Mouse (Mus musculus): Measurements from ENCODE around the gene Trmt112. TPM values are rescaled to one million over a fixed set of nuclear protein-coding genes. Genes with fewer than 3 reads are reported as not detected.

The Trmt112 gene
- polyA plus RNA-seq, 1 experiment from 2014 or later = 240 TPM

DNA sequence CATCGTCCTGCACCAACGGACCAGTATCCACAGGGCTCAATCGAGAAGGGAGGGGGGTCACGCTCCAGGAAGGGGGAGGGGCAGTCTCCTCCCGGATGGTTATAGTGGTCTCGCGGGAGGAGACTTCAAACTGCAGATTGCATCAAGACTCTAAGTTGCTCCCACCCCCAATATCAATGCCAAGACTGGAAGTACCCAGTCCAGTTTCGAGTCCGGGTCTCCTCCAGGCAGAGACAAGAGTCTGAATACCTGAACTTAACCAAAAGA is 15.7 kb downstream of the Trmt112 start, which contains the start of gene Catsperz:
Catsperz (minus strand) TSS at position 74 of the 267 bp plus-strand sequence.
- no peak for DNase-seq (ENCODE audit: low spot score)

DNA sequence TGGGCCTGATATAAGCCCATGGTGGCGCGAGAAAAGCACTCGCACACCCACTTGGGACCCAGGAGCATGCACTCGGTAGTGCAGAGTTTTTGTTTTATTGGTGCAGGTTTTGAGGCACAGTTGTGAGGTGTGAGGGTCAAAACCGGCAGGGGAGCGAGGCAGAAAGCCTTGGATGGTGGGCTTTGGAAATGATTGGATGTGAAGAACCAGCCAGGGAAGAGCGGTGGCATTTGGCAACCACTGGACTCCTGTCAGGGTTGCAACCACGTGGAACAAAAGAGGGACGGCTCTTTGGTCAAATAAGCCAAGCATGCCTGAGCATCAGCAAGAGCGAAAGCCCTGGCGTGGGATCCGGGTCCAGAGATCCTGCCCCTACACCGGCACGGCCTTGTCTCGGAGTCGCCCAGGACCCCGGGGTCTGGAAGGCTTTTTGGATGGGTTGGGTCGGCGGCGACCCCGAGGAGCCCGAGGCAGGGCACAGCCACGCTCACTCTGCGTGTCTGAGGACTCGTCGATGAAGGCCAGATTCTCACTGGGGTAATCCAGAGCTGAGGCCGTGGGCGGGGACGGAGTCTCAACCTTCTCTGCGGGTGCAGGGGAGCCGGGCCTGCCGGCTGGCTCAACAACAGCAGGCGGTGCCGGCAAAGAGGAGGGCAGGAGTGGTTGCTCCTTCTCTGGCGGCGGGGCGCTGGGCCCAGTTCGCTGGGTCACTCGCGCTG is 16.3 kb downstream of the Trmt112 start:
- DNase-seq (ENCODE audit: low spot score) = no peak

DNA sequence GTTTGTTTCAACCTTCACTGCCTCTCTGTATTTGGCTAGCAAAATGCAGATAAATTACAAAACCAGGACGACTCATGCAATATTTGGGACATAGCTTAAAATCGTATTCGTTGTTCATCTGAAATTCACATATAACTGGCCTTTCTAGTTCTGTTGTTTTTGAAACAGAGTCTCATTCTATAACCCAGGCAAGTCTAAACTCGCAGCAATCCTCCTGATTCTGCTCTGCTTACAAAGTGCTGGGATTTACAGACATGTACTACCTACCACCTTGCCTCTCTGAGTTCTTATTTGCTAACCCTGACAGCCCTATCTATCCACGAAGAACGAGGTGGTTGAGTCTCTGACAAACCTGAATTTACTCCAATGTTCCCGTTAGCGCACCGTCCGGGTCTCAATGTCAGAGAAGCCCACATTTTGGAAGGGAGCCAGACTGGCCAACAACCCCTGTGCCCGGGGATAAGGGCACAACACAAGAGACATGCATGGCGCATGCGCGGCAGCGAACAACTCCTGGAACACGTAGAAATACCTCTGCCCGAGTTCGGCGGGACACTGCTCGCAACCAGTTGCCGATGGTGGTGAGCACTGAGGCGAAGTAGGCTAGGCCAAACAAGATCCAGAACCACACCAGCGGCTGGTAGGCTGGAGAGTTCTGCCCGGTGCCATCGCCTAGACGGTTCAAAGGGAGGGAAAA is 17.2 kb downstream of the Trmt112 start:
- DNase-seq (ENCODE audit: low spot score) = peak; percentile 31

DNA sequence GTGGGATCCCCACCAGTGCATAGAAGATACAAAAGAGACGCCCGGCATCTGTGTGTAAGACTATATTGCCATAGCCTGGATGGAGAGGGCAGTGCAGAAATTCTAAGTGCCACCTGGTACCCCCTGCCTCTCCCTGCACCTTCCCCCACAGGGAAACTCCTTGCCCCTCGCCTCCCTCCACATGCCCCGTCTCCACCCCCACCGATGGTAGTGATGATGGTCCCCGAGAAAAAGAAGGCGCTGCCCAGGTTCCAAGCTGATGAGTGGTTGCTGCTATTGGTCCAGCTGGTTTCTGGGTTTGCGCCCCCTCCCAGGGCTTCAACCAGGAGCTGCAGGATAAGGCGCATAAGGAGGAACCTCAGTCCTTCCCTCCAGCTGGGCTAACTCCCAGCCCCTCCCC is 18.6 kb downstream of the Trmt112 start:
- no peak for DNase-seq (ENCODE audit: low spot score)

- no peak for DNase-seq (ENCODE audit: low spot score)
These were observed 21.5 kb downstream of the Trmt112 start for GRCm38 (mm10) chr19:6931002-6931401.

DNA sequence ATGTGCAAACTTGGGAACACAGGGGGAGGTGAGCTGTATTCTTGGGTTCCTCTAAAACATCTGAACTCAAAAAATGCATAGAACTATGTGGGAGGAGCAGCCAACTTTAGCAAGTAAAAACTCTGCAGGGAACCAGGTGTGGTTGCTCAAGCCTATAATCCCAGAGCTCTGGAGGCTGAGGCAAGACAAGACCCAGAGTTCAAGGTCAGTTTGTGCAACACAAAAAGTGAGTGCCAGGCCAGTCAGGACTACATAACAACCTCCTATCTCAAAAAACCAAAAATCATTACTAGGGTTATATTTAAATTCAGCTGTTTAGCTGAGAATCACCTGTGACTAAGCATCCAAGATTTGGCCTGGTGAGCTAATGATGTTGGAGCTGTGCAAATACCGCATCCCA is 22.5 kb downstream of the Trmt112 start:
- DNase-seq (ENCODE audit: low spot score) = no peak

GRCm38 (mm10) chr19:6933102-6933435 is 23.6 kb downstream of the Trmt112 start:
- DNase-seq (ENCODE audit: low spot score) = no peak

DNA sequence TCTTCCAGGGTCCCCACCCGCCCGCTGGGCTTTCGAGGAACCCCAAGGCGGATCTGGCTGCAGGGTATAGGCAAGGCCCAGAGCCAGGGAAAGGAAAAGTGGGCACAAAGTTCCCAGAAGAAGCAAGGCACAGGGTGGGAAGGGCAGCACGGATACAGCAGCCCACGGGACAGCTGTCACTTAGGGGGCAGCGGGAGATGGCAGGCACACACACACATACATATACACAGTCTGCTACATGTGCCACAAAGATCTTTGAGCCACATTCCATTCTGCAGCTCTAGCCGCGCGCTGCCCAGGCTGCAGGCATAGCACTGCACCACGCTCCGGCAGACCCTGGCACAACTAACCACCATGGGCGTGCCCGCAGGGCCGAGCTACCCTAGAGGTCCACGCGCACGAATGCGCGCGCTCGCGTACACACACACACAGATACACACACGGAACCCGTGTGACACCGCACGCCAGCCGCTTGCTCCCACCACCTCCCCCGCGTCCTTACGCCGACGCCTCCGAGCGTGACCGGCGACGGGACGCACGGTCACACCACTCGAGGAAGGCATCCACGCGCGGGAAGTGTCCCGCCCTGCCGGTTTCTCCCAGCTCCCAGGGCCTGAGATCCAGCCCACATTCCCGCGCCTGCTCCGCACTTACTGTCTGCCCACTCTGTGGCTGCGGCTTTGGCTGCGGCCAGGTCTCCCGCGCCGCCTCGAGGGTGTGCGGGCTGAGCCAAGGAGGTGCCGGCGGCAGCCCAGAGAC is 24.1 kb downstream of the Trmt112 start:
- DNase-seq (ENCODE audit: low spot score) = no peak

- DNase-seq (ENCODE audit: low spot score) = no peak
These were observed 24.9 kb downstream of the Trmt112 start, which contains the start of gene Kcnk4 for GRCm38 (mm10) chr19:6934195-6934977. Gene Kcnk4 (minus strand): TSS chr19:6934515.

GRCm38 (mm10) chr19:6936299-6936698 is 26.8 kb downstream of the Trmt112 start:
- DNase-seq (ENCODE audit: low spot score) = peak; percentile 52

DNA sequence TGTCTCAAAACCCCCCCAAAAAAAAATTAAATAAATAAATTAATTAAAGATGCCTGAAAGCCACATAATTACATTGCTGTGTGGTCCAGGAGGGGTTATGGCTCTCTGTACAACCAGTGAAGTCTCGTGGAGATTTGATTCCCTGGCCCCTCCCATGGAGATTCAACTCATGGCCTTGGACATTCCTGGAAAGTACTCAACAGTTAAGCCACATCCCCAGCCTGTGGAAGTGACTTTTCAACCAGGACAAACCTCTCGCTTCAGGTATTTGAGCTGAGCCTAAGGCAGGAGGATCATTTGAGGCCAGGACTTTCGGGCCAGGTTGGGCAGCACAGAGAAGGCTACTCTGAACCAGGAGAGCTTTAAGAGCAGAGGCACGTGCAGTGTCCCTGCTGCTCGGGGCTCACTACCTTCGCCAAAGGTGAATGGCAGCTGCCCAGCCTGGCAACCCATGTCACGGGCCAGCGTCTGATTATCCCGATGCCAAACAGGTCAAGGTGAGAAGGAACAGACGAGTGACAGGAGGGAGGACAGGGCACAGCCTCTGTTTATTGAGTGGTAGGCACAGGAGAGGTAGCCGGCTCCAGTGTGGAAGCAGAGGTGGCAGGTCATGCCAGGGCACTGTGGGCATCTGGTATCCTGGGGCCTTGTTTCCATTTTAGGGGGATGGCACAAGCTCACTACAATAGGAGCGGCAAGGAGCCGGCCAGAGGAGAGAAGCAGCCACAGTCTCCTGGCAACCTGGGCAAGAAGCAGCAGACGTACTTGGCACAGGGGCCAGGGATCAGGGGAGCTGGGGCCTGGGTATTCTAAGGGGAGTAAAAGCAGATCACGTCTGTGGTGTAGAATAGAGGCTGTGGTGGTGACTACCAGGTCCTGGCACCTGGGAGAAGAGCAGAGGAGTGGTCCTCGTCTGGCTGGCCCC is 28.3 kb downstream of the Trmt112 start:
- DNase-seq (ENCODE audit: low spot score) = no peak

DNA sequence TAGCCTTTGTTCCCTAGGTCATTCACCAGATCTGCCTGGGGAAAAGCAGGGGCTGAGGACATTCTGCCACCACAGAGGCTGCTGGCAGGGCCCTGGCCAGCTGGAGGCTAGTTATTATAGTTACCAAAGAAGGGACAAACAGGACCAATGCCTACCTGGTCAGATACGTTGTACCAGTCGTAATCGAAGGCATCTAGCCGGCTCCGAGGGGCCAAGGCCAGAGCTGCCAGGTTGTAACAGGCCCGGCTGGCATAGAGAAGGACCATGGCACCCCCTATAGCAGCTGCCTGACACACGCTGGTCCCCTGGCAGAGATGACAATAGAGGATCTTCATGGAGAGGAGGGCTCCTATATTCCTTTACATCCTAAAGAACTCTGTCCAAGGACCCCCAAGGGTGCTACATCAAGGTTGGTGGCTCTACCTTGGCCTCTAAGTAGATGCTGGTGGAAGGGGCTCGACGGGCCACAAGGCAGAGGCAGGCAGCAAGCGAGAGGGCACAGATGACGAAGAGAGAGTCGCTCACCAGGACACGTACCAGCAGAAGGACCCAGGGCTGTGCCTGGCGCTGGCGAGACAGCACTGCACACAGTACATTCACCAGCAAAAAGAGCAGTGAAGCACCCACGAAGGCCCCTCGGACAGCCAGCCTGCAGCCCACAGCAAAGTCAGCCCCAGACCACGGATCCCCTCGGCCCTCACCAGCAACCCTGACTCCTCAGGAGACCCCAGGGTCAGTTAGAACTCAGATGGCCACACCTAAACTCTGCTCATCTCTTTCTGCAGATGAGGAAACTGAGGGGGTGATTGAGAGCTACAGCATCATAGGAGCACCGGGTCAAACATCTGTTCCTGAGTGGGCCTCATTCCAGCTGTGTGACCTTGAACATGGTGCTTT is 29.9 kb downstream of the Trmt112 start:
- DNase-seq (ENCODE audit: low spot score) = no peak

DNA sequence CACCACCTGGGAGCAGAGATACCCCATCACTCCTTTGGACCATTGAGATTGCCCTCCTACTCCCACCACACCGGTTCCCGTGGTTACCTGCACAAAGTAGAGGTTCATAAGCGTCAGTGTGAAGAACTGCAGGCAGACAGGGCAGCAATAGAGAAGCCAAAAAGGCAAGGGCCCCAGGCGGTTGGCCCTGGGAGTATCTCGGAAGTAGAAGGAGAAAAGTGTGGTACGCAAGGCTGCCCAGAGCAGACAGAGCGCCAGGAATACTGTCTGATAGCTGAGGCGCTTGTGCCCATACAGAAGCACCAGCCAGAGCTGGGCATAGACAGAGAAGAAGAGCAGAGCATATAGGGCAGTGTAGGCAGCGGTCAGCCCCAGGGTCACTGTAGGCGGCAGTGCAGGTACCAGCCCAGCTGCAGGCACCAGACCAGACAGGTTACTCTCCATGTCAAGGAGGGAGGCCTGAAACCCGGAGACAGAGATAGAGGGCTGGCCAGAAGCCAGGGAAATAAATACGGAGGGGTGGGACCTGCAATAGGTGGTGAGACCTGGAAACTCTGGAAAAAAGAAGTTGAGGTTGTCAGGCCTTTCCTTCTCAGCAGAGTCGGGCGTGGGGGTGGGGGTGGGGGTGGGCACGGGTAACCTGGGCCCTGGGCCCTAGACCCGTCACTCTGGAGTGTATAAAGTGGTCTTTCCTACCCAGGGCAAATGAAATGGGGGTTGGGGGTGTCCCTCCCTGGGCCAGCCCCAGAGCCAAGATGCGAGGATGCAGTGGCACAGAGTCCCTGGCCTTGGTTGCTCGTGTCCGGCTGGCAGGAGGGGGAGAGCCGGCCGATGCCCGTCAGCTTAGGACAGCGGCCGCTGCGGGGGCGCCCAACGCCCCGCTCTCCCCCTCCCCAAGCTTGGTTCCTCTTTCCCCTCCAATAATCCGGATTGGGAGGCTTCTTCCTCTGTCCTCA is 31.2 kb downstream of the Trmt112 start:
- DNase-seq (ENCODE audit: low spot score) = no peak

GRCm38 (mm10) chr19:6941372-6942248 is 32.1 kb downstream of the Trmt112 start, which contains the start of gene Bad:
Gene Bad (plus strand): TSS chr19:6941861.
- DNase-seq (ENCODE audit: low spot score) = peak; percentile 94

GRCm38 (mm10) chr19:6942249-6942691 is 32.8 kb downstream of the Trmt112 start, which contains the start of gene Gpr137:
Gene Gpr137 (minus strand): TSS chr19:6942480.
- DNase-seq (ENCODE audit: low spot score) = peak; percentile 92

GRCm38 (mm10) chr19:6942764-6943163 is 33.3 kb downstream of the Trmt112 start:
- no peak for DNase-seq (ENCODE audit: low spot score)

- DNase-seq (ENCODE audit: low spot score) = no peak
These were observed 34.2 kb downstream of the Trmt112 start for GRCm38 (mm10) chr19:6943709-6944108.

Data from thymus, postnatal 0 days (tissue).